Mouse (Mus musculus): ENCODE data around the gene Cacna2d3. TPM values are rescaled to one million over a fixed set of nuclear protein-coding genes. Genes with fewer than 3 reads are reported as not detected.

Cacna2d3 gene
- polyA plus RNA-seq, 1 experiment: 0.22 TPM

DNA sequence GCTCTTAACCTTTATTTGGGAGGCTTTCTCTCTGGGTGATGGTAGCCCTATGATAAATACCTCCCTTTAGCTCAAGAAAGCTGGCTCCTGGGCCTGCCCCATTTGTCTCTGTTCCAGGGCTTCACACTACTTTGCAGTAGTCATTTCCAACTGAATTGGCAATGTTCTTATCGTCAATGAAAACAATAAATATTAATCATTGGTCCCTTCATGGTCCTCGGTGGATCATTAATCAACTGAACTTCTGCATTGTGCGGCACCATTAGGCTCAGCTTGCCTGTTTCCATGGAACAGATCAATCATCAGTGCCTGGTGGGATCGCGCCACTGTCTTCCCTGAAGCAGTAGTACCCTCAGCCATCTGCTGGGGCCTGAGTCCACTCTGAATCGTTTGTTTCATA lies 850.7 kb downstream of the Cacna2d3 start:
- 87% methylated on average over 6 of the region's 6 CpGs for WGBS
- no peaks in the 10 kb centered on the region for H3K27me3 ChIP-seq (replicated peaks; ENCODE audit: control insufficient read depth, insufficient read depth, low read length)

DNA sequence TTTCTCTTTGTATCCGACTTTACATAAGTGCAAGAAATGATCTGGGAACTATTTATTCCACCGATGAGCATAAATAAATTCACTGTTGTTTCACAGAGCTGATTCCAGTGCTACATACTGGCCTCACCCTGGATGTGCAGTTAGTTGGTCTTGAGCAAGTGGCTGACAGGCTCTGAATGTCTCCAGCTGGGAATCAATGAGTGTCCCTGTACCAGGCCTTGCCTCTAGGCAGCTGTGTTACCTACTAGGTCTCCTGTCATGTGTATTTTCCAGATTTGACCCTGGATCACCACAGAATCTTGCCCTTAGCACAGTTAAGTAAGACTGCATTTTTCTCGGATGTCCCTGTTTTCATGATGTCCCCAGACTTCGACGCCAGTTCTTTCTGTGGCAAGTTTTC lies 851.3 kb downstream of the Cacna2d3 start:
- WGBS: 90% methylated on average over 5 of the region's 5 CpGs
- Histone ChIP-seq H3K4me1 (ENCODE audit: control insufficient read depth, insufficient read depth, low read length) (no peaks in the 10 kb centered on the region), H3K4me3 (ENCODE audit: insufficient read depth, low read depth, low read length) (no peak overlapping the region), H3K27ac (ENCODE audit: insufficient read depth, low read depth, low read length) (no peak overlapping the region), H3K36me3 (ENCODE audit: control insufficient read depth, insufficient read depth, low read length) (no peaks in the 10 kb centered on the region), H3K27me3 (replicated peaks; ENCODE audit: control insufficient read depth, insufficient read depth, low read length) (no peaks in the 10 kb centered on the region; the same call in 1 of the 2 replicates)
- TF ChIP-seq POLR2A (IDR thresholded peaks at IDR 0.05; ENCODE audit: low read depth, low read length) (no peak), CTCF (conservative IDR thresholded peaks at IDR 0.05; ENCODE audit: insufficient read depth, insufficient read length, low read depth, low read length) (no peak)
- DNase-seq: no peak

More for the DNA sequence above, 850.7 kb downstream of the Cacna2d3 start:
- Histone ChIP-seq H3K4me3 (ENCODE audit: insufficient read depth, low read depth, low read length) (no peak overlapping the region), H3K4me1 (ENCODE audit: control insufficient read depth, insufficient read depth, low read length) (no peaks in the 10 kb centered on the region), H3K36me3 (ENCODE audit: control insufficient read depth, insufficient read depth, low read length) (no peaks in the 10 kb centered on the region), H3K27ac (ENCODE audit: insufficient read depth, low read depth, low read length) (no peak overlapping the region)
- no peak for TF ChIP-seq POLR2A (IDR thresholded peaks at IDR 0.05; ENCODE audit: low read depth, low read length)
- TF ChIP-seq CTCF (conservative IDR thresholded peaks at IDR 0.05; ENCODE audit: insufficient read depth, insufficient read length, low read depth, low read length): no peak
- no peak for DNase-seq

DNA sequence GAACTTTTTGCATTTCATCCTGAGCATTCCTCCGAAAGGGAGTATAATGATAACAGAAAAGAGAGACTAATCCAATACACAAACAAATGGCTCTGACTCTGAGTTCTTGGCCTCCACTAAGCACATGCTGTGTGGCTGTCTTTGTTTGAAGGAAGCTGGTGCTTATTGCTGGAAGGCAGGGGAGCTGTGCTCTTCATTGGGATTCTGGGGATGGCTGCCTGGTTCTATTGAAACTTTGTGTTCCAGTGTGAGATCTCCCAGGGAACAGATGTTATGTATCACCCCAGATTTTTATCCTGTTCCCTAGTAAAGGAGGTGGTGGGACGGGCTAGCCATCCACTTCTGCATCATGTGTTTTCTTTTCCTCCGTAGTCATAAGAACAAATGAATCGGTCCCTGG lies 856.7 kb downstream of the Cacna2d3 start:
- TF ChIP-seq CTCF (conservative IDR thresholded peaks at IDR 0.05; ENCODE audit: insufficient read depth, insufficient read length, low read depth, low read length) (no peak), POLR2A (IDR thresholded peaks at IDR 0.05; ENCODE audit: low read depth, low read length) (no peak)
- H3K4me3 ChIP-seq (ENCODE audit: insufficient read depth, low read depth, low read length): no peak overlapping the region
- H3K27ac ChIP-seq (ENCODE audit: insufficient read depth, low read depth, low read length): no peak overlapping the region
- no peaks in the 10 kb centered on the region; the same call in 1 of the 2 replicates for H3K27me3 ChIP-seq (replicated peaks; ENCODE audit: control insufficient read depth, insufficient read depth, low read length)
- 76% methylated on average over 4 of the region's 4 CpGs for WGBS
- no peaks in the 10 kb centered on the region for H3K36me3 ChIP-seq (ENCODE audit: control insufficient read depth, insufficient read depth, low read length)
- DNase-seq: no peak
- H3K4me1 ChIP-seq (ENCODE audit: control insufficient read depth, insufficient read depth, low read length): no peaks in the 10 kb centered on the region

DNA sequence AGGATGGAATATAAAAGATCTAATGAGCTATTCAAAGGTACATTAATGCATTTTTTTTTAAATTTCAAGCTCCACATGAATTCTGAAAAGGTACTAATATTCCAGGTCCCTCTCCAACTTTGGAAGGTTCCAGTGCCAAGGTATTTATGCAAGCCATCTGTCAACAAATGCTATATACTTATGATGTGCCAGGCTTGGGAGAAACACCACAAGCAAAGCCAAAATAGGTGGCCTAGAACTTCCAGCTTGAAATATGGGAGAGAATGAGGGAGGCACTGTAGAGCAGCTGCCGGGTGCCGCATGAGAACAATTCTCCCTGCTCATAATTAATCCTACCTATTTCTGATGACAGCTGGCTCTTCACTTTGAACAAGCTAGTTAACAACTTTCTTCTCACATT lies 860.5 kb downstream of the Cacna2d3 start:
- DNase-seq: no peak
- no peaks in the 10 kb centered on the region for H3K4me1 ChIP-seq (ENCODE audit: control insufficient read depth, insufficient read depth, low read length)
- WGBS: 94% methylated on average over 2 of the region's 2 CpGs
- H3K27ac ChIP-seq (ENCODE audit: insufficient read depth, low read depth, low read length): no peak overlapping the region
- TF ChIP-seq POLR2A (IDR thresholded peaks at IDR 0.05; ENCODE audit: low read depth, low read length): no peak
- no peak for TF ChIP-seq CTCF (conservative IDR thresholded peaks at IDR 0.05; ENCODE audit: insufficient read depth, insufficient read length, low read depth, low read length)
- no peak overlapping the region for H3K4me3 ChIP-seq (ENCODE audit: insufficient read depth, low read depth, low read length)
- H3K27me3 ChIP-seq (replicated peaks; ENCODE audit: control insufficient read depth, insufficient read depth, low read length): no peaks in the 10 kb centered on the region; the same call in 1 of the 2 replicates
- no peaks in the 10 kb centered on the region for H3K36me3 ChIP-seq (ENCODE audit: control insufficient read depth, insufficient read depth, low read length)

Other genes starting within 250 kb of the Cacna2d3 start
- gene Selenok, start 246.4 kb upstream of the Cacna2d3 start, polyA plus RNA-seq (2012; rRNA removed): 49.4 and 68.3 TPM in 2 replicates

All from kidney, adult 2 months (tissue).